Mouse (Mus musculus) CD4-positive helper T cell, adult 2 months (primary cell): Measurements from ENCODE around the gene Blm.
A peak's percentile ranks its signal among the peaks of the same experiment; 100 is the strongest.

ENCODE experiments used
- DNase-seq: peaks from one replicate; pipeline ENCODE4 v3.0.0-alpha.2; 2012; ENCODE audit warnings: low read depth, missing footprints, low spot score

Gene Blm

GRCm38 (mm10) chr7:80535009-80535744 lies at the start of gene Blm:
Blm (minus strand) TSS chr7:80535119.
- peak; percentile 99 for DNase-seq

- DNase-seq, result peak; percentile 65
Observed at GRCm38 (mm10) chr7:80583981-80584380, 49.1 kb upstream of the Blm start.

GRCm38 (mm10) chr7:80582821-80583451 lies 48.0 kb upstream of the Blm start:
- DNase-seq, result peak; percentile 82

GRCm38 (mm10) chr7:80580368-80580767 lies 45.4 kb upstream of the Blm start:
- DNase-seq, result peak; percentile 37

- no peak for DNase-seq
Observed at GRCm38 (mm10) chr7:80577417-80577980, 42.6 kb upstream of the Blm start.

GRCm38 (mm10) chr7:80576626-80577025 lies 41.7 kb upstream of the Blm start:
- no peak for DNase-seq

GRCm38 (mm10) chr7:80575750-80576149 lies 40.8 kb upstream of the Blm start:
- DNase-seq, result peak; percentile 62

GRCm38 (mm10) chr7:80573076-80573475 lies 38.2 kb upstream of the Blm start:
- no peak for DNase-seq

- no peak for DNase-seq
Observed at GRCm38 (mm10) chr7:80567982-80568381, 33.1 kb upstream of the Blm start.

GRCm38 (mm10) chr7:80561931-80562330 lies 27.0 kb upstream of the Blm start:
- DNase-seq, result no peak

- no peak for DNase-seq
Observed at GRCm38 (mm10) chr7:80561271-80561670, 26.4 kb upstream of the Blm start.

- DNase-seq, result no peak
Observed at GRCm38 (mm10) chr7:80558572-80558971, 23.7 kb upstream of the Blm start.

GRCm38 (mm10) chr7:80558101-80558500 lies 23.2 kb upstream of the Blm start:
- no peak for DNase-seq

- no peak for DNase-seq
Observed at GRCm38 (mm10) chr7:80557161-80557560, 22.2 kb upstream of the Blm start.

GRCm38 (mm10) chr7:80556166-80556565 lies 21.2 kb upstream of the Blm start:
- DNase-seq, result no peak

GRCm38 (mm10) chr7:80555146-80555545 lies 20.2 kb upstream of the Blm start:
- DNase-seq, result peak; percentile 43

- peak; percentile 75 for DNase-seq
Observed at GRCm38 (mm10) chr7:80554180-80555021, 19.5 kb upstream of the Blm start.

- DNase-seq, result no peak
Observed at GRCm38 (mm10) chr7:80548513-80549260, 13.8 kb upstream of the Blm start.

GRCm38 (mm10) chr7:80542139-80542831 lies 7.4 kb upstream of the Blm start:
- no peak for DNase-seq

- no peak for DNase-seq
Observed at GRCm38 (mm10) chr7:80539581-80539980, 4.7 kb upstream of the Blm start.
